Mouse (Mus musculus): Measurements from ENCODE around the gene Arhgdia.
A peak's percentile ranks its signal among the peaks of the same experiment; 100 is the strongest.

The Arhgdia gene

GRCm38 (mm10) chr11:120550810-120551440 lies 30.5 kb downstream of the Arhgdia start, which contains the start of gene Ppp1r27:
Gene Ppp1r27 (minus strand): TSS chr11:120551132.
- no peak for DNase-seq (ENCODE audit: low read depth, low spot score)

- DNase-seq (ENCODE audit: low read depth, low spot score), result no peak
These were observed 31.2 kb downstream of the Arhgdia start for GRCm38 (mm10) chr11:120549986-120550809.

DNA sequence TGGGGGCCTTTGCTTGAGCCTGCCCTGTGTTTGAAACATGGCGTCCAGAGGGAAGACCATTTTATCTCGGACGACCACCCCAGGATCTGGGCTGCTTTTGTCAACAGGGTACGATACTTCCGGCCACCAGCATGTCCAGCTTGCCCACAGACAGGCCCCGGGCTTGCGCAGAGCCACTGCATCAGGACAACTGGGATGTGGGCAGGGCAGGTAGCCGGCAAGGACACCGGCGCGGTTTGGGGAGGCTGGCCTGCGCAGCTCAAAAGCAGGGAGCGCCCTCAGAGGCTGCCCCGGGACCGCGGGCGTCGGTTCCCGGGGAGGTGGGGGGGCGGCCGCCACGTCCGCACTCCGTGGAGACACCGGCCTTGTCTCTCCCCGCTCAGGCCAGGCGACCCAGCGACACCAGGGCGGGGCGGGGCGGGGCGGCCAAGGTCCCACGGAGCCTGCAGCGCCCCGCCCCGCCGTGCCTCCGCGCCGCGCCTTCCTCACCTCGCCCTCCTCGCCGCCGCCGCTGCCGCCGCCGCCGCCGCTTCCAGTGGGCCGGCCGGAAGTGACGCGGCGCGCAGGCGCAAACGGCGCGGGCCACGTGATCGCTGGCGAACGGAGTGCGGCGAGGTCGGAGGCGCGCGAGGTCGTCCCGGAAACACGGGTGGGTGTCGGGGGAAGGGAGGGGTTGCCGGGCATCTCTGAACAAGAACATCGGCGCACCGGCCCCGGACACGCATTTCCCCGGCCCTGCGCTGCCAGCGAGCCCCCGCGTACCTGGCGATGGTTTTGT lies 32.1 kb downstream of the Arhgdia start, which contains the start of gene Mcrip1:
Gene Mcrip1, minus strand, starts transcription at position 560 of the 778 bp plus-strand sequence.
- DNase-seq (ENCODE audit: low read depth, low spot score), result peak; percentile 87

DNA sequence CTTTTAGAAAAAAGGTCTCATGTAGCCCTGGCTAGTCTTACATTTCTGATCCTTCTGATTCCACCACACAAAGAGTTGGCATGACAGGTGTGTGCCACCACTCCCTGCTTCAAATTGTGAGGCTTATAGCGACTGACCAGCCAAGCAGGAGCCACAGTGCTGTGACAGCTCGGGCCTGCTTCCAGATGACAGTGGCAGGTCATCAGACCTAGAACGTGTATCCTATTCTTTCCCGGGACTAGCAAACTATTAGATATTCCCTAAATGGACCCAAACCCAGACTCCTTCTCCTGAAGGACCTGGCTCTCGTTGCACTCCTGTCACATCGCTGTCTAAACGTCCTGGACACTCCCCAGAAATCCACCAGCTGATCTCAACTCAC lies 32.6 kb downstream of the Arhgdia start:
- no peak for DNase-seq (ENCODE audit: low read depth, low spot score)

DNA sequence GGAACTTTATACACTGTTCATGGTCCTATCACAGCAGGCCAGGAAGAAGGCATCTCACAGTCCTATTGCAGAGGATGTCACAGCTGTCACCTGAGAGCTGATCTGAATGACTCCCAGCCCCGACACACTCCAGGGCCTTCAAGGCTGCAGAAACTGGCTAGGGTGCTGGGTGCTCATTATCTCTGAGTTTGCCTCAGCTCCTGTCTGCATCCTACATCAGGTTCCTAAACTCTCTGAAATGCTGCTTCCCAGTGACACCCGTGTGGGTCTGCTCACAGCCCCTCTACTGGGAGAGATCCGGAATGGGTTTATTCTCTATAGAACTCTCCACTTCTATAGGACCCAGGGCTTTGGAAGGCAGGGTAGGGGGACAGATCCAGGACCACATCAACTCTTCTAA lies 33.2 kb downstream of the Arhgdia start:
- no peak for DNase-seq (ENCODE audit: low read depth, low spot score)

GRCm38 (mm10) chr11:120547469-120547868 lies 34.0 kb downstream of the Arhgdia start:
- DNase-seq (ENCODE audit: low read depth, low spot score), result no peak

DNA sequence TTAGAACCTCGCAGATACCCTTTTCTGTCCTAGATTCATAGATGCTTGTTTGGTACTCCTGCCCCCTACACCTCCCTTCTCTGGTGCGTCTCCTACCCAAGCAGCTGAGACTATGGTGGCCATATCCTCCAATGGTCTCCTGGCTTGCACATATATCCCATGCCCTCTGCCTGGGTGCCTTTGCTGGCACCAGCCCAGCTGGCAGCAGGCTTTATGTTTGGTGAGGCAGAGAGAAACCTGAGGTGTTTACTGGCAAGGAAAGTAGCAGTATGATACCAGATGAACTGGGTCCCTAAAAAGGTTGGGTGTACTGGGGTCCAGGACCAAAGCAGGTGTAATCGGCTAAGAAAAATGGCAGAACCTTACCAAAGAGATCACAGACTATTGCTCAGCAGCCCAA lies 35.5 kb downstream of the Arhgdia start:
- DNase-seq (ENCODE audit: low read depth, low spot score), result no peak

DNA sequence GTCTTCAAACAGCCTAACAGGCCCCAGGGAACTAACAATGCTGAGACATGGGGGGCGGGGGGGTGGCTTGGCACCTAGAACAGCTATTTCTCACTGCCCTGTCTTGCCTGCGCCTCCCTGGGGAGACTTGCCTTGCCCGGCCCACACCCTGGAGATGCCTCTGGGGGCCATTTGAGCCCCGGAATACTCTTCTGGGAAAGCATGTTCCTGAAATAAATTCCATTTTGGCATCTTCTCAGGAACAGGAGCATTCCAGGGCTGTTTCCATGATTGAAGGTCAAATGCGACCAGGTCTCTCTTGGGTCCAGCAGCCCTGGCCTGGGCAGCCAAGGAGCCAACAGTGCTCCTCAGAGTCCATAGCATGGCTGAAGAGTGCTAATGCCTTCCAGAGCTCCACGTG lies 39.0 kb downstream of the Arhgdia start:
- no peak for DNase-seq (ENCODE audit: low read depth, low spot score)

DNA sequence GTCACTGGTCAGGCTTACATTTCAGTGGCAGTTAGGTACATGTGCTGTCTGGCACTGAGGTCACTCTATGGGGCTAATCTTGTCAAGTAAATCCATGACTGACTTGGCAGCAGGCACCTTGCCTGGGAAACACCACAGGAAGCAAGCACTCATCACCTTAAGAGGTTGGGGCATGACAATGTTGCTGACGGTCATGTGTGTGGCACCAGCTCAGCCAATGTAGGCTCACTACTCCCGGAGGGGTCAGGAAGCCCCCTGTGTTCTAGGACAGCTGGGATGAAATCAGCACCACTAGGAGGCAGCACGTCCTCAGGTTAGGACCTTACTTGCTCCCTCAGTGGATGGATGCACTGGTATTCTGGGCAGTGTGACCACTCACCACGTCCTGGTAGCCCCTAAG lies 39.5 kb downstream of the Arhgdia start:
- no peak for DNase-seq (ENCODE audit: low read depth, low spot score)

DNA sequence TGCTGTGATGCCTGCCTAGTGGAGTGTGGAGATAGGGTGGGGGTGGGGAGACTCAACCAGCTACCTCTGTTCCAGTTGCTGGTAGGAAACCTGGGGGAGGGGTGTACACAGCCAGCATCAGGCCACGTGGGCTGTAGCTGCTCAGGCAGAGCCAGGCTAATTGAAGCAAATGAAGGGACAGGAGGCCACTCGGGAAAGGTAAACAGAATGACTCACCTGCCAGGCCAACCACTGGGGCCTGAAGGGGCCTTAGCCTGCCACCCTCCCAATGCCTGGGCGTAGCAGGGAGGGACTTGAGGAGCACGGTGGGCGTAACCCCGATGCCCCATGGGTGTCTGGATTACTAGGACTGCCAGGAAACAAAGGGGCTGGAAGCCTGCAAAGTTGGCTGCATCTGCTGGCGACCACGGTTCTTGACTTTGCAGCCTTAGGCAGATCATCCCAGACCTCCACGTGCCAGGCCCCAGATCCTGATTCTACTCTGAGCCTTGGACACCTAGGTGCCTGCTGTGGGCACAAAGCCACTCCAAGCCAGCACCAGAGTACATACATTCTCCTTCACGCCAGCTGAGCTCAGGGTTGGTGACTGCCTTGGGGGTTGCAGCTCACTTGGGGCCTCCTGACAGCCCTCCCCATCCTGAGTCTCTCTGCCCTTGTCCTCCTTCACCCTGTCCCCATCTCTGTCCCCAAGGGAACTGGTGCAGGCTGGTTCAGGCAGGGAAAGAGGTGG lies 42.0 kb downstream of the Arhgdia start:
- no peak for DNase-seq (ENCODE audit: low read depth, low spot score)

GRCm38 (mm10) chr11:120538955-120539284 lies 42.5 kb downstream of the Arhgdia start:
- DNase-seq (ENCODE audit: low read depth, low spot score), result no peak

GRCm38 (mm10) chr11:120538485-120538884 lies 42.9 kb downstream of the Arhgdia start:
- DNase-seq (ENCODE audit: low read depth, low spot score), result no peak

- DNase-seq (ENCODE audit: low read depth, low spot score), result no peak
These were observed 45.6 kb downstream of the Arhgdia start for GRCm38 (mm10) chr11:120535804-120536203.

GRCm38 (mm10) chr11:120535145-120535544 lies 46.3 kb downstream of the Arhgdia start:
- DNase-seq (ENCODE audit: low read depth, low spot score), result no peak

DNA sequence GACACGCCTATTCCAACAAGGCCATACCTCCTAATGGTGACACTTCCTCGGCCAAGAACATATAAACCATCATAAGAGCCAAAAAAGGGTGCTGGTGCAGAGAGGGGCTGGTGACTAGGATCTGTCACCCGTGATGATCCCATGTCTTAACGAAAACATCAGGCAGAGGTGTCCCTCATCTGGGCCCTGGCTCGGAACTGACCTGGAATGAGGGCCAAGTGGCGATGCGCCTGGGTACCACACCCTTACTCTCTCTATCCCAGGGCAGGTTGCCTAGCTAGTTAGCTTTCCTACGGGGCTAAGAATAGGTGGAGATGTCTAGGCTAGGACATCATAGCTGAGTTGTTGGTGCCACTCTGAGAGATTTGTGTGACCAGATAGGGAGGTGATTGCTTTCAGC lies 47.3 kb downstream of the Arhgdia start:
- no peak for DNase-seq (ENCODE audit: low read depth, low spot score)

DNA sequence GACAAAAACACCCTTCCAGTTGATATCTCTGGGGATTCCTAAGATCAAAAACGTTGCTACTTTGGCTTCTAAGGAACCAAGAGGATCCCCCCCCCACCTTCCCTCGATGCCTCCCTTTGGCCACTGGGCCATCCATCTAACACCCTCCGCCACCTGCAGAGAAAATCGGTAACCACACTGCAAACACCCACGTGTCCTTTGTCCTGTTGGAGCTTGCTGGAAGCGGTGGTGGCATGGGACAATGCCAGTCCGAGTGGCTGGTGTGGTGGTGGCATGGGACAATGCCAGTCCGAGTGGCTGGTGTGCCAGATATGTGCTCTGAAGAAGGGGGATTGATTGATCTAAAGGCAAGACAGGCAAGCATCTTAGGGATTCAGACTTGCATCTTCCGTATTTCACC lies 49.8 kb downstream of the Arhgdia start:
- no peak for DNase-seq (ENCODE audit: low read depth, low spot score)

- no peak for DNase-seq (ENCODE audit: low read depth, low spot score)
These were observed 51.1 kb downstream of the Arhgdia start, which contains the start of gene Gcgr for GRCm38 (mm10) chr11:120530085-120530964. Gene Gcgr (plus strand): TSS chr11:120530699.

GRCm38 (mm10) chr11:120528903-120529302 lies 52.5 kb downstream of the Arhgdia start:
- no peak for DNase-seq (ENCODE audit: low read depth, low spot score)

Data from c-Kit-negative CD71-positive TER-119-positive erythroid progenitor cells, embryonic 14.5 days (primary cell).